Mouse (Mus musculus) hindbrain, embryonic 14.5 days (tissue): ENCODE data around the gene Gm11172. TPM values are rescaled to one million over a fixed set of nuclear protein-coding genes. Genes with fewer than 3 reads are reported as not detected.

ENCODE experiments used
- ATAC-seq: fragments of 200-750 bp; cut with Nextera tagmentation; 2 replicates; pipeline ENCODE4 v1.8.0; 2017; ENCODE audit warnings: moderate number of reproducible peaks, mild to moderate bottlenecking, moderate TSS enrichment, moderate library complexity; ENCODE audit not compliant: low FRiP score
- DNase-seq: peaks from one replicate; pipeline ENCODE4 v3.0.0-alpha.2; 2015; ENCODE audit warnings: low spot score
- H3K27ac ChIP-seq: fragments of 300-500 bp; sonication (generic); 2 replicates; pipeline ENCODE4 v1.5.1; 2014; ENCODE audit warnings: mild to moderate bottlenecking, moderate library complexity
- H3K27me3 ChIP-seq: fragments of 300-500 bp; sonication (generic); 2 replicates; pipeline ENCODE4 v1.6.1; 2014; ENCODE audit warnings: mild to moderate bottlenecking, low read length, mixed read lengths; ENCODE audit not compliant: control insufficient read depth, insufficient read depth
- H3K36me3 ChIP-seq: fragments of 300-500 bp; sonication (generic); replicated peaks from 2 replicates; pipeline ENCODE4 v1.6.1; 2014; ENCODE audit not compliant: control insufficient read depth, insufficient read depth
- H3K4me1 ChIP-seq: fragments of 300-500 bp; sonication (generic); replicated peaks from 2 replicates; pipeline ENCODE4 v1.6.1; 2014; ENCODE audit warnings: antibody characterized with exemption, low read length, mixed read lengths; ENCODE audit not compliant: control insufficient read depth, insufficient read depth
- H3K4me2 ChIP-seq: fragments of 300-500 bp; sonication (generic); replicated peaks from 2 replicates; pipeline ENCODE4 v1.6.1; 2014; ENCODE audit warnings: mild to moderate bottlenecking, moderate library complexity
- H3K4me3 ChIP-seq: fragments of 300-500 bp; sonication (generic); replicated peaks from 2 replicates; pipeline ENCODE4 v1.5.1; 2014; ENCODE audit warnings: mild to moderate bottlenecking, low read length
- H3K9ac ChIP-seq: fragments of 300-500 bp; sonication (generic); 2 replicates; pipeline ENCODE4 v1.6.1; 2014
- H3K9me3 ChIP-seq: fragments of 300-500 bp; sonication (generic); 2 replicates; pipeline ENCODE4 v1.6.1; 2016; ENCODE audit warnings: low read length; ENCODE audit not compliant: control insufficient read depth
- WGBS: fragments of 180-500 bp; shearing (Covaris S2); extraction: QIAGEN DNeasy Blood & Tissue Kit; methylation state at CpG from one replicate; pipeline ENCODE4 v1.1.7; 2014; 5-methylcytosine and 5-hydroxymethylcytosine counted together
- polyA plus RNA-seq: library from polyadenylated mRNA; unstranded; fragments of >200 nt; fragmentation: Nextera tagmentation; extraction: Ambion mirVana; gene quantifications from 2 replicates; pipeline ENCODE4 v1.2.1, GENCODE M21; 2014

Gm11172 gene
- polyA plus RNA-seq, 1 experiment from 2014 or later = not detected

- peak; percentile 86 for ATAC-seq
- Histone ChIP-seq H3K9ac (peak overlapping the region; percentile 72), H3K4me2 (peak overlapping the region; percentile 97), H3K9me3 (no peaks in the 10 kb centered on the region), H3K27ac (peak overlapping the region; percentile 85), H3K36me3 (no peaks in the 10 kb centered on the region), H3K4me1 (peaks cover 28% of the 10 kb centered on the region), H3K4me3 (peak overlapping the region; percentile 49), H3K27me3 (peaks cover 22% of the 10 kb centered on the region)
- DNase-seq = peak; percentile 91
- WGBS = 0% methylated on average over 34 of the region's 55 CpGs
Measured at GRCm38 (mm10) chr16:10784793-10785370, 27.8 kb upstream of the Gm11172 start.

DNA sequence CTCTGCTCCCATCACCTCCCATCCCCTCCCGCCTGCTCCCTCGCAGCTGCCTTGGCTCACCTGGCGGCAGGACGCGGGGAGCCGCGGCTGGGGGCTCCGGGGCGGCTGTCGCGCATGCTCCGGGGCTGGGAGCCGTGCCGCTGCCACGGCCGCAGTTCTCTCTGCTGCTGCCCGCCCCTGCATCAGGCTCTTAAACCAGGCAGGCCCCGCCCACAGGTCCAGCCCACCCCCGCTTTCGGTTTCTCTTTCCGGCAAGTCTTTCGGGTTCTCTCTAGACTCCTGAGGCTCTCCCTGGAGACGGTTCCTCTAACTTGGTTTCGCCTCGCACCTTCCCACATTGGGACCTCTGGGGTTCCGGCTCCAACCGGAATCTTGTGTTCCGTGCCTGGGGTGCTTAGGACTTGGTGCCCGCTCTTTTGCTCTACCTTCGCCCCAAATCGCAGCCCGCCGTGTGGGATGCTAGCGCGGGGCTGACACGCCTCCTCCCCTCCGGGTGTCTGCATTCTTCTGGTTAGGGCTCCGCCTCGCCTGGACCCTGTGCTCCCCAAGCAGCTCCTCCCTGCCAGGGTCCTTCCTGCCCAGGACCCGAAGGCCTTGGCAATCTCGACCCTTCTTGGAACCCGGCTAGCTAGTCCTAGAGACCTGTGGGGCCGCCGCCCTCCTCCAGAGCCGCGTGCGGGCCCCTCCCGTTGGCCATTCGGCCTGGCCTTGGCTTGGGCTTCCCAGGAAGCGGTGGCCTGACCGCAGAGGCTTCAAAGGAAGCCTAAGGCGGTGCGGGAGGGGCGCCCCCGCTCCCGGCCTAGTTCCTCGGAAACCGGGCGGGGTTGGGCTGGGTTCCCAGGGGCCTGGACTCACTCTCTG, 27.1 kb upstream of the Gm11172 start, which contains the start of gene Socs1:
Socs1 (minus strand) TSS at position 166 of the 861 bp plus-strand sequence.
- peak within 1 kb of the TSS; percentile 85 for H3K27ac ChIP-seq
- DNase-seq (peak; percentile 82), ATAC-seq (peak; percentile 88)
- no peaks in the 10 kb centered on the region for H3K36me3 ChIP-seq
- H3K27me3 ChIP-seq = peaks cover 22% of the 10 kb centered on the region
- no peaks in the 10 kb centered on the region for H3K9me3 ChIP-seq
- under 1% methylated on average over 56 of the region's 59 CpGs for WGBS
- H3K9ac ChIP-seq = peak within 1 kb of the TSS; percentile 72
- peak within 1 kb of the TSS; percentile 97 for H3K4me2 ChIP-seq
- H3K4me1 ChIP-seq = peaks cover 28% of the 10 kb centered on the region
- H3K4me3 ChIP-seq = peak within 1 kb of the TSS; percentile 49

- DNase-seq (peak; percentile 90), ATAC-seq (peak; percentile 39)
- Histone ChIP-seq H3K4me2 (peak overlapping the region; percentile 97), H3K27me3 (peaks cover 22% of the 10 kb centered on the region), H3K27ac (peak overlapping the region; percentile 85), H3K4me3 (peak overlapping the region; percentile 49), H3K9ac (peak overlapping the region; percentile 72), H3K4me1 (peaks cover 28% of the 10 kb centered on the region), H3K9me3 (no peaks in the 10 kb centered on the region), H3K36me3 (no peaks in the 10 kb centered on the region)
- 3% methylated on average over 9 of the region's 9 CpGs for WGBS
Measured at GRCm38 (mm10) chr16:10786288-10786687, 26.4 kb upstream of the Gm11172 start.

DNA sequence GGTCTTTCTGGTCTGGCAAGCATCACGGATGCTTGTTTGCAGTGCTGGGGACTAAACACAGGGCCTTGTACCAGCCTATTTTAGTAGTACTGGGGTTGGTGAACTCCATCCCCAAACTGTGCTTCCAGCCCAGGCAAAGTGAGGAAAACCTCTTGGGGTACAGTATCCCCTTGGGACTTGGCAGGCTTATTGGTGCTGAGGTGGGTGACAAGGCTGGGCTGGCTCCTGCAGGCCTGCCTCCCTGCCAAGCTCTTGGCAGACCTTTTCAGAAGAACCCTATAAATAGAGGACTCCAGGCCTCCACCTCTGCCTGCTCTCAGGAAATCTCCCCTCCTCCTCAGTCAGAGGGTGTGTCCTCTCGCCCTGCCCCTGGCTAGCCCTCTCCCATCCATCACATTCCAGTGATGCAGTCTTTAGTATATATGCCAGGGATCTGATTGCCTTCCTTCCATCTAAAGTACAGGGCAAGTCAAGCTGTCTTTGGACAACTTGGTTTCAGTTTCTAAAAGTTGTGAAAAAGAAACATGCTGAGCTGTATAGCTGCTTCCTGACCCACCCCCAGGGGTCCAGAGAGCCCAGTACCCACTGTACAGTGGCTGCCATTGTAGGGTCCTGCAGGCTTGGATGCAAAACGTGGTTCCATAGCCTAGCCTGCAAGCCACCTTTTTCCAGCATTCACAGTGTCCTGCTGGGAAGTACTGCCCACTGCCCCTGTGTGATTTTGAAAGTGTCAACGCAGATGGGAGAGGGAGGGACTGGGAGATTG, 25.8 kb upstream of the Gm11172 start:
- WGBS = 61% methylated on average over 4 of the region's 4 CpGs
- H3K4me3 ChIP-seq = no peak overlapping the region
- no peak overlapping the region for H3K9ac ChIP-seq
- peak overlapping the region; percentile 97 for H3K4me2 ChIP-seq
- peaks cover 22% of the 10 kb centered on the region for H3K27me3 ChIP-seq
- ATAC-seq (no peak), DNase-seq (no peak)
- H3K27ac ChIP-seq = peak overlapping the region; percentile 85; the same call in 1 of the 2 replicates
- H3K4me1 ChIP-seq = peaks cover 26% of the 10 kb centered on the region
- H3K36me3 ChIP-seq = no peaks in the 10 kb centered on the region
- no peaks in the 10 kb centered on the region for H3K9me3 ChIP-seq

- ATAC-seq = no peak
Measured at GRCm38 (mm10) chr16:10787548-10788058, 25.1 kb upstream of the Gm11172 start.

DNA sequence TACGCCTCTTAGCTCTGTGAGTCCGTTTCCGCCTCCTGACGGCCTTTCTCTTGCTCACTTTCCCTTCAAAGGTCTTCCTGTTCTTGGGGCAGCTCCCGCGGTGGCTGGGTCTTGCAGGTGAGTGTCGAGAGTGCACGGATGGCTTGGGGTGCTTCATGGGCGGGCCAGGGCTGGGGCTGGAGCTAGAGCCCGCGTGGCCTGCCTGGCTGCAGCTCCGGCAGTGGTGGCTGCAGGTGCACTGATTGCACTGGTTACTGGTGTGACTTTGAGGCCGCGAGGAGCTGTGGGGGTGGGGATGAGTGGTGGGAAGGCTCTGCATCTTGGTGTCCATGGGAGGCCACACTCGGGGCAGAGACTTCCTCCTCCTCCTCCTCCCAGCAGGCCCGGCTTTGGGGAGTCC, 24.4 kb upstream of the Gm11172 start, which contains the start of gene Tnp2:
Tnp2 (minus strand) TSS at position 390 of the 400 bp plus-strand sequence.
- ATAC-seq (no peak), DNase-seq (no peak)
- H3K9ac ChIP-seq = no peak within 1 kb of the TSS
- no peak within 1 kb of the TSS for H3K4me2 ChIP-seq
- H3K36me3 ChIP-seq = no peaks in the 10 kb centered on the region
- H3K27me3 ChIP-seq = peaks cover 14% of the 10 kb centered on the region
- WGBS = 58% methylated on average over 16 of the region's 16 CpGs
- H3K9me3 ChIP-seq = no peaks in the 10 kb centered on the region
- peaks cover 17% of the 10 kb centered on the region for H3K4me1 ChIP-seq
- H3K4me3 ChIP-seq = no peak within 1 kb of the TSS
- no peak within 1 kb of the TSS for H3K27ac ChIP-seq

More at GRCm38 (mm10) chr16:10787548-10788058, 25.1 kb upstream of the Gm11172 start:
- H3K4me3 ChIP-seq = no peak overlapping the region
- H3K4me1 ChIP-seq = peaks cover 20% of the 10 kb centered on the region
- H3K9ac ChIP-seq = no peak overlapping the region
- no peak overlapping the region for H3K27ac ChIP-seq
- 80% methylated on average over 7 of the region's 7 CpGs for WGBS
- H3K27me3 ChIP-seq = peaks cover 21% of the 10 kb centered on the region
- H3K9me3 ChIP-seq = no peaks in the 10 kb centered on the region
- no peak for DNase-seq
- H3K36me3 ChIP-seq = no peaks in the 10 kb centered on the region
- no peak overlapping the region for H3K4me2 ChIP-seq

DNA sequence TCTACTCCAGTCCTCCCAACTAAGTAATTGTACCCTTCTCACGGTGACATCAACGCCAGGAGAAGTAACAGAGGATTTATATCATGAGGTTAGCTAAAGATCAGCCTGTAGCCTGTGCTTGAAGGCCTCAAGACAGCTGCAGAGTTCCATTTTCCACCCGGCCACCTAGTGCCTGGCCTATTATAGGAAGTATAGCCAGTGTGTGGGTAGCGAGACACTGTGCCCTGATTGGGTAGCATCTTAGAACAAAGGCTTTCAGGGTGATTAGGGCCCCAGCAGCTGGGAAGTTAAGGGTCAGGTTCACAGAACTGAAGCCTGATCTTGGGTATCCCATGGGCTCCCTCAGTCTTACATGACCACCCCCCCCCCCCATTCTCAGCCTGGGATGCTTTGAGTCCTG, 23.8 kb upstream of the Gm11172 start:
- Histone ChIP-seq H3K4me3 (no peak overlapping the region), H3K27me3 (peaks cover 8% of the 10 kb centered on the region), H3K9me3 (no peaks in the 10 kb centered on the region), H3K9ac (no peak overlapping the region), H3K27ac (no peak overlapping the region), H3K4me1 (peaks cover 11% of the 10 kb centered on the region), H3K4me2 (no peak overlapping the region), H3K36me3 (no peaks in the 10 kb centered on the region)
- 65% methylated on average over 4 of the region's 4 CpGs for WGBS
- DNase-seq (no peak), ATAC-seq (no peak)

DNA sequence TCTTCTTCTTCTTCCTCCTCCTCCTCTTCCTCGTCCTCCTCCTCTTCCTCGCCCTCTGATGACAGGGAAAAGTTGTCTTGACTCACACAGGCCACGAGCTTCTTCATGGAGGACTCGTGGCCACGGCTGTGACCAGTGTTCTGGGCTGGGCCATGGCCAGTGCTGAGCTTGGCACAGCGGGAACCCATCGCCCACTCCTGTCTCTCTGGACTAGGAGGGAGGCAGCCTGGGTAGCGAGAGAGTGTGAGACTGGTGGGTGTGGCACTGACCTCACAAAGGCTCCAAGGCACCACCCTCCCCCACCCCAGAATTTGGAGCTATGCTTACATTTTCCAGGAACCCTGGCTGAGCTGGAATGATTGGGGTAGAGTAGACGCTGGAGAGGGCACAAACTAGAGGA, 22.0 kb upstream of the Gm11172 start, which contains the start of gene Prm3:
Prm3 (minus strand) TSS at position 213 of the 400 bp plus-strand sequence.
- ATAC-seq (no peak), DNase-seq (no peak)
- H3K27me3 ChIP-seq = peaks cover under 1% of the 10 kb centered on the region; the same call in 1 of the 2 replicates
- peaks cover 5% of the 10 kb centered on the region for H3K4me1 ChIP-seq
- H3K27ac ChIP-seq = no peak within 1 kb of the TSS
- WGBS = 83% methylated on average over 9 of the region's 9 CpGs
- H3K36me3 ChIP-seq = no peaks in the 10 kb centered on the region
- no peaks in the 10 kb centered on the region for H3K9me3 ChIP-seq
- no peak within 1 kb of the TSS for H3K4me3 ChIP-seq
- H3K9ac ChIP-seq = no peak within 1 kb of the TSS
- H3K4me2 ChIP-seq = no peak within 1 kb of the TSS
